Mouse (Mus musculus): ENCODE measurements at regions not wholly inside any gene's neighbourhood (a gene's known extent, or its start where the extent isn't known, plus 50 kb on each side); places are given as distances from the start of the nearest gene placed in this dataset.
"Not testable (repeated sequence)": the region's sequence is repeated elsewhere in the genome, so short reads cannot be mapped to it uniquely, and the experiment has no call there.

DNA sequence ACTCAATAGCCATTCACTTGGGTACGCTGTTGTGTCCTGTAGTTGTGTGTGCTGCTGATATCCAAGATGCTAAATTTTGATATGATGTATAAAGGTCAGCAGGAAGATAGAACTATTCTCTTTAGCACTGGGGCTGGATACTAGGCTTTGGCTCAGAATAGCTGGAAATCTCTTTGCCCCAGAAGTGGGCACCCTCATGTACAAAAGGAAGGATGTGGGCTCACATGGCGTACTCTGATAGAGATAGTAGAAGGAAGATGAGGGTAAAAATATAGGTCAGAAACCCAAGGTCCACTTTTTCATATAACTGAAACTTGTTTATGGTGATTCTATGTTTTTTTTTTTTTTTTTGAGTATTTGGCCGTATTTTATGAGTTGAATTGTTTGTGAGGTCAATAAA lies 1001.0 kb downstream of the Car8 start:
- intact Hi-C loops (cut with DNase I), result no loop called here

DNA sequence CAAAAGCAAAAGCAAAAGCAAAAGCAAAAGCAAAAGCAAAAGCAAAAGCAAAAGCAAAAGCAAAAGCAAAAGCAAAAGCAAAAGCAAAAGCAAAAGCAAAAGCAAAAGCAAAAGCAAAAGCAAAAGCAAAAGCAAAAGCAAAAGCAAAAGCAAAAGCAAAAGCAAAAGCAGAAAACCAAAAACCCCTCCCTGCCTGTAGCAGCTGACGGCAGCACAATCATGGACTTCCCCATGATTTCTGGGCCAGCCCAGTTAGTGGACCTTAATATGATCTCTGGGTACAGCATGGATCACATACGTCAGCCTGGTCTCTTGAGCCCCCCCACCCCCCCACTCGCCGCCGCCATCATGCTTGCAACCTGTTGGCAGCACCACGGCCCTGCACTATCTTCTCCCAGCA lies 1004.3 kb downstream of the Car8 start:
- intact Hi-C loops (cut with DNase I), result not testable (repeated sequence)

DNA sequence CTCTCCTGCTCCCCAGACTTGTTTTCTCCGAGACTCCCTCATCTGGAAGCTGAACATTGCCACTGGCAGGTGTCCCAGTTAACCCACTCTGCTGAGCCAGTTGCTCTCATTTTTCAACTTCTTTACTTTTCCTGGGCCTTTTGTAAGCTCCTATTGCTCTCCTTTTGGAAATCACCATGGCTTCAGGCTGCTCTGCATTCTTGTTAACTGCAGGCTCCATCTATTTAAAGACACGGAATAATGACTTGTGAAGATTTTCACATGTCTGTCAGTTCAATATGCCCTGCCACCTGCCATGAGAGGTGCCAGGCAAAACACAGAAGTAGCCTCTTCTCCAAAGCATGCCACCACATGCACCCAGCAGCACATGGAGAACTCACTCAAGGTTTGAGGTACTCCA lies 1009.9 kb downstream of the Car8 start:
- intact Hi-C loops (cut with DNase I), result no loop called here

DNA sequence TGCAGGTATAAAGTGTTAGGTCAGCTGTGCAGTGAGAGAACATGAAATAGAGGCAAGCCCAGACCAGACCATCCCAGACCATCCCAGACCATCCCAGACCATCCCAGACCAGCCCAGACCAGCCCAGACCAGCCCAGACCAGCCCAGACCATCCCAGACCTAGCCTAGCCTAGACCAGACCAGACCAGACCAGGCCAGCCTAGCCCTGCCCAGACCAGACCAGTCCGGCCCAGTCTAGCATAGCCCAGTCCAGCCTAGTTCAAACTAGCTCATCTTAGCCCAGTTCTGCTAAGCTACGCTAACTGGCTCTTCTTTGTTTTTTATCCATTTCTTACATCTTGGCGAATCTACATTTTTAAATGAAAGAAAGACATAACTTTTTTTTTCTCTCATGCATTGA lies 1015.9 kb downstream of the Car8 start:
- intact Hi-C loops (cut with DNase I), result no loop called here

DNA sequence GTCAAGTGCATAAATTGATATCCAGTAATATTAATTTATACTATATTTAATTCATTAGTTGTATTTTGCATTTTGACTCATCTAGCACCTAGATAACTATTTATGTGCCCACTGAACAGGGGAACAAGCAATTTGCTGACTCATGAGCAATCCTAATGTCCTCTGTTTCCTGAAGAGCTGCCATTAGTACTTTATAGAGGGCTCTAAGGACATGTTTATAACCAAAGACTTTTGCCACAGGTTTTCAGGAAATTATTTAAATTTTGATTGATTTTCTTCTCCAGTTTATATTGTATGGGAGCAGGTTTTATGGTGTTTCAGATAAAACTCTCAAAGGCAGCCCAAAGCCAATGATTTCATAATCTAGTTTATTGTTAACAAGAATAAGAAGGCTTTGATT lies 1018.4 kb downstream of the Car8 start:
- intact Hi-C loops (cut with DNase I), result no loop called here

DNA sequence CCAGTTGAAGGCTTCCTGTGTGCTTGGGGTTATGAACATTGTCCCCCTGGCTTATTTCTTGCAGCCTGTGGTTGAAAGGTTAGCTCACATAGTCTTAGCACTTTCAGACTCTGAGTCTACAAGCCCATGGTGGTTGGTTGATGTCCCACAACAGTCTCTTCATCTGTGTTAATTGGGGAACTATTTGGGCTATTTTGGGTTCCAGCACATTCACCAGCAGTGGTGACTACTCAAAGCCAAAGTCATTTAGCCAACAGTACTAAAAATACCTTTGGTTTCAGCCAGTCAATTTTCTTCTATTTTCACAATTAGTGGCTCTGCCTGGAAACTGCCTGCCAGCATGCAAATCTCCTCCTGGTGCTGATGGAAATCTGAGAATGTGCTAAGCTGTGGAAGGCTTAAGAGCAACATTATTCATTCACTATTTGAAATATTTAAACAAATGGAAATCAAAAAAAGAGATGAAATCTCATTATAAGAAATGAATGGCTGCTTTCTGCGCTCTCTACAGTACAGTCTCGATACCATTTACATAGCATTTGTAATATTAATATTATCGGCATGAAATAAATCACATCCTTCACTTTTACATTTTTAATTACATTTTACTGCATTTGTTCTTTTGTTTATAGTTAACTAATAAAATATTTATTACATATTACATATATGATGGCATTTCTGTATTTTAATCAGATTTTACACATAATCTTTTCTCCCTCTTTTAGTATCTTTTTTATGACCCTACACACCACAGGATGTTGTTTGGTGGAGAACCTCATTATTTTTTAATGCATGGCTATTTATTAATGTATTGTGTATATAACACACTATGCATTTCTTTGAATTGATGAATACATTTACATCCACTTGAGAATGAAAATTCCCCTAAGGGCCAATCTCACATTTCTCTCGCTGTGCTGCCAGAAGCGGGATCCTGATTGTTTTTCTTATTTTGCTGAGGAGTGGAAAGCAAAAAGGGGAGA lies 1023.5 kb downstream of the Car8 start:
- intact Hi-C loops (cut with DNase I), result no loop called here

DNA sequence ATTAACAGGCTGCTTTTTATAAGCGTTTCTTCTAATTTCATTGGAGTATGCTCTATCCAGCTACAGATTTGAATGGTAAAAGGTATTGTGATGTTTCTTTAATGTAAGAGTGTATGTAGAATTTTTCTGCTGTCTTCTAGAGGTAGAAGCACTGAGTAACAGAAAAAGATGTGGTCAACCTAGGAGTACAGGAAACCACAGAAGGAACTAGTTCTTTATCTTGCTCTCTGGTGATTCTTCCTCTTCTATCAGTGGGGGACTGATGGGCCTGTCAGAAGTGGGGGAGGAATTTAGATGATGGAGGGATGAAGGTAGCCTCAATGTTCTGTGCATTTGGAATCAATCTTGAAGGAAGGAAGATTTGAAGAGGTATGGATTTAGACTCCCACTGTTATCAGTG lies 1031.9 kb downstream of the Car8 start:
- intact Hi-C loops (cut with DNase I), result no loop called here

DNA sequence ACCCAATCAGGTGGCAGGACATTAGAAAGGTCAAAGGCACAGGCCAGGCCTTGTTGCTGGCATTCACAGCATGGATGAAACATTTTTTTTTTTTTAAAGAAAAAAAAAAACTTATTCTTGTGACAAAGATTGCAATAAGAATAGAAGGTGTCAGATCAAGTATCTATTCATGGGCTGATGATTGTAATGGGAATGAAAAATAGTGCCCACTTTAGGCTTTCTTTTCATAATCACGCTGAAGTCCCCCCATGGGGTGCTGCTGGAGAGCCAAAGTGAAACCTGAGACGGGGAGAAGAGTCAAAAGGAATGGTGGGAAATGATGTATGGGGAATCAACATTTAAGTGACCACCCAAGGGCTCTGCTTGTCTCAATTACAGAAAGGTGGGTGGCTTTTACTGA lies 1037.0 kb downstream of the Car8 start:
- intact Hi-C loops (cut with DNase I), result no loop called here

DNA sequence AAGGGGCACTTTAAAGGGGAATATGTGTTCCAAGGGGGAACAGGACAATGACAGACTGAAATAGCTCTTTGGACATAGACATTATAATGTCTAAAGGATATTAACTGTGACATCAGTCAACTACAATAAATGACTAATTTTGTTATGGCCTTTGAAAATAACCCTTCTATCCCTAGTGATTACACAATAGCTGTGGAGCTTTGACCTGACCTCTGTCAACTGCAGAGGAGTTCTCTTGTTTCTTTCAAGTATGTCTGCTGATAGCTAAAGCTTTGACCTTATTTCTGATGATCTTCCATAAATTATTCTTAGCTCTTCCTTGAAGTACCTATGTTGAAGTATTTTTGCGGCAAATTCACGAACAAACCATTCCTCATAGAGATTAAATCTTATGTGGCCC lies 1038.9 kb downstream of the Car8 start:
- intact Hi-C loops (cut with DNase I), result no loop called here

DNA sequence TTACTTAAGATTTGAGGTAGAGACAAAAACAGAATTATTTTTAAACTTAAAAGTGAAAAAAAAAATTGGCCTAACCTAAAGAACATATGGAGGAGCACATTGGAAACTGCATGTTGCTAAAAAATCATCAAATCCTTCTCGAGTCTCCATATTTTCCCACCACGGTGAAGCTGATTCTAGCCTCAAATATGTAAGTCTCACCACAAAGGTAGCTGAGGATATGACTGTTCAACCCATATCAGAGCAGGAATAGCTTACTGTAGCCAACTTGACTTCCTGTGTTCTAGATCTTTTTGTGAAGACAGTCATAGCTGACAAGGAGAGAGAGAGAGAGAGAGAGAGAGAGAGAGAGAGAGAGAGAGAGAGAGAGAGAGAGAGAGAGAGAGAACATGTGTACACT lies 1039.8 kb downstream of the Car8 start:
- intact Hi-C loops (cut with DNase I), result no loop called here

DNA sequence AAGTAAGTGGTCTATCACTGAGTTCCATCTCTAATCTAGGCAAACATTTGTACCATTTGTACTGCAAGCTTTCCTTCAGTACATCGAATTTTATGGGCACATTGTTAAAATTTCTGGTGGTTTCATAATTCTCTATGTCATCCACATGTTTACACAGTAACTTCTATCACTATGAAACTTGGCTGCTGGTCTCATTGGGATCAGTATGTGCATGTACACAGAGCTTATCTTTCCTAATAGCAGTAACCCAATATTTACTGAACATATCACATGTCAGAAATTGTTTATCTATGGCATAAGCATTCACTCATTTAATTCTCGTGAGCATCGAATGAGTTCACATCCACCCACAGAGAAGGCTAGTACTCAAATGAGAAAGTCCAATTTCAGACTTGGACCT lies 1042.3 kb downstream of the Car8 start:
- intact Hi-C loops (cut with DNase I), result no loop called here

DNA sequence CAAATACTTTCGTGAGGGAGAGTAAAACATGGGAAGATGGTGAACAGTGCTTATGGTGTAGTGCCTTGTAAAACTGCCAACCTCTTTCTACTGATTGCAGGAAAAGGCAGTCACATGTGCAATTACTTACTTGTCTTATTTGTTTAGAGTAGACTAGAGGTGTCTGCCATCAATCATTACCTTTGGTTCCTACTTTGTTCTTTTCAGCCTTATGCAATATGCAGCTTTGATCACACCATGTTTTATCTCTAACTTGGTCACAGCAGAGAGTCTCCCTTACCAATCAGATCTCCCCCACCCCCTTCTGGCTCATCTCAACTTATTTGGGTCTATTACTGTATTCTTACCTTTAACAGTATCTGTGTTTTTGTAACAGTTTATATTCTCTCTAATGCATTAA lies 1043.2 kb downstream of the Car8 start:
- intact Hi-C loops (cut with DNase I), result no loop called here

DNA sequence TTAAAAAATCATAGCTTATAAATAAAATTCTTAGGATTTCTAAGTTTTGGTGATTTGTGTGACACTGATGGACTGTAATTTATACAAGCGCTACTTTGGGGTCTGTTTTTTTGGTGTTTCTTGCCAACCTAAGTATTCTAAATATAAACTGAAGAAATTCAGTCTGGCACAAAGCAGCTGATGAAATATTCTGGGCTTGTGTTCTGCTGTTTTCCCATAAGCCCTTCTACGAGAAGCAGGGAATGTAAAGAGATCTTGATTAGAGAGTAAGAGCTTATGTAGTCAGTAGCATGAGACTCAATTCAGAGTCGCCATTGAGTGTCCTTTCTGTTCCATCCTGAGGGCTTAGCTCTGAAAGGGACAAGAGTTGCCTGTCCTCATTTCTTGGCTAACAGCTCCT lies 1046.9 kb downstream of the Car8 start:
- intact Hi-C loops (cut with DNase I), result no loop called here

DNA sequence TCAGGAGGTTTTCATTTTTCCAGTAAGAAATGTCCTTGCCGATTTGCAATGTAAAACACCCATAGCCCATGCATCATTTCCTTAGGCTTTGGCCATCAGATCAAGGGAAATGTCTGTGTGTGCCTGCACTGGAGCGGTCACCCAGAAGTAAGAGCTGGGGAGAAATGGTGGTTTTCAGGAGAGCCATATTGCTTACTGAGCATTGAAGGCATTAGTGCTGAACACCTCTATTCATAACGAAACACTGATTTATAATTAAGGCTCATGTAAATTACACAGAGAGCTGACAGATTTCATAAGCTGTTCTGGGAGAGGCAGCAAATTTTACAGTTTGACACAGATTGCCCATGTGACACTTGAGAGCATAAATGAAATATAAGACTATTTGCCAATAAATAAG lies 1047.6 kb downstream of the Car8 start:
- intact Hi-C loops (cut with DNase I), result no loop called here

DNA sequence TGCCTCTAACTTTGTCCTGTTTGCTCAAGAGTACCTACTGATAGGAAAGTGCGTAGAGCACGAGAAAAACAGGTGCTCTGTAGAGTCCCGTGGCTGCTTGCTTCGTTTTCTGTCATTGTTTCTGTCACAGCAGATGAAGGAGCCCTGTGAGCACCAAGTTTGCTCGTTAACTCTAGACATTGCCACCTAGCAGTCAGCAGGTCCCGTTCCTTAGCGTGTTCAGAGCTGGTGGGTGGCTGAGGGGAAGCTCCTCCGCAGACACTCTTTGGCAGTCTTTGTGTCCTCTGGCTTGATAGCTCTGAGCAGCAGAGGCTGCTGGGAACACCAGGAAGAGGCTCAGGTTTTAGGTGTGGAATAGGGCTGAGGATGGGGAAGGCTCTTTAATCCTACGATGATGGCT lies 1063.8 kb downstream of the Car8 start:
- intact Hi-C loops (cut with DNase I), result no loop called here

DNA sequence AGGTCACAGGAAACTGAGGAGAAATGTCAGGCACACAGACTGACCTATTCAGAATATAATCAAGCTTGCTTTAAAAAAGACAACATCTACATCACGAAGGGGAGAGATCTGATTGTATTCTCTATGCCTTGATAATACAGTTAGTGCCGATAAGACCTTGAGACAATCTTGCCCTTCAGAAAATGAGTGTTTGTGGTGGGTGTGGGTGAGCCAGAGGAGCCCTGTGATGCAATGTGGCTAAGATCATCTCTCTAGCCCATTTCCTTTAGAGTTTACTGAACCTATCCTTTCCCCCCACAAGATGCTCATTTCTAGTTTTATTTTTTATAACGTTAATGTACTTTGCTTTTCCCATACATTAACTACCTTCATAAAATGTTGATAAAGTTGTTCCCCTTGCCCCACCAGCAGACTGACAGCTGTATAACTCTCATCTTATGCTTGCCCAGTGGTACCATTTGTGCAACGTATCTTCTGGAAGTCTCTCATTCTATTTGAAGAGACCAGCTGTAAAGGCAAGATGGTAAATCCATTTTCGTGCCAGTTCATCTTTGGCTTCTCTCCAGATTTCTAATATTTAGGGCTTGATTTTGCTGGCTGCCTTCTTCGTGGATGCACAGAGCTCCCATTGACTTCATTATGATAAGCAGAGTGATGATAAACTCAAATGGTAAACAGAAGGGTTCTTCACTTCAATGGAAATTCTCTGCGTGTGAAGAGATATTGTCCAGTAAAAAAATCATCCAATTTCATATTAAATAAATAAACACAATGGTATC lies 1066.1 kb downstream of the Car8 start:
- intact Hi-C loops (cut with DNase I), result no loop called here

DNA sequence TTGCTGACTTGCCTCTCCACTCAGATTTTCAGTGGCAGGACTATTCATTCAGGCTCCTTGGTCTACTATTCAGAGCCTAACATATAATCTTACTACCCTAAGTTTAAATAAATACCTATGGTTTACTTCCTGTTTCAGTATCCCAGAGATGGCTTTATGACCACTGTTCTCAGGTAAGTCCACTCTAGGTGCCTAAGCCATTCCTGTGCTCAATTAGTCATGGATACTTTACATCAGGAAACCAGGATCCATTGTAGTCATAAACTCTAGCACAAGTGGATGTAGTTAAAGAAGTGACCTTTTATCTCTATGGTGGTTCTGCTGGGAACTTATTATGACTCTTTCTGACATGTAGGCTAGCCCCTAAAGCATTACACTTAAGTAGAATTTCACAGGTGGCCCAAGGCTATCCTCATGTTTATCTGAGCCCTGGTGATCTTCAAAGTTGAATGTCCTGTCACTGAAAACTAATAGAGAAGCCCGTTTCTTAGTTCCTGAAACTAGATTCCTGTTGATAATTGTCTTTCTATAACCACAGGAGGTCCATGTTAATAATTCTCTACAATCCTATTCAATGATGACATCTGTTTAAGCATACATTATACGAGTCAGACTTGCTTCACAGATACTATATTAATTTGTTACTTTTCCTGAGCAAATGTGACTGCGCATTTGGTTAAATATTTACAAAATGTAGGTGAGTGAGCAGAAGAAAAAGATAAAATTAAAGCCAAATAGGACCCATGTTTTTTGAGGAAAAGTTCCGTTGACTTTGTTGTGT lies 1067.0 kb downstream of the Car8 start:
- intact Hi-C loops (cut with DNase I), result no loop called here

DNA sequence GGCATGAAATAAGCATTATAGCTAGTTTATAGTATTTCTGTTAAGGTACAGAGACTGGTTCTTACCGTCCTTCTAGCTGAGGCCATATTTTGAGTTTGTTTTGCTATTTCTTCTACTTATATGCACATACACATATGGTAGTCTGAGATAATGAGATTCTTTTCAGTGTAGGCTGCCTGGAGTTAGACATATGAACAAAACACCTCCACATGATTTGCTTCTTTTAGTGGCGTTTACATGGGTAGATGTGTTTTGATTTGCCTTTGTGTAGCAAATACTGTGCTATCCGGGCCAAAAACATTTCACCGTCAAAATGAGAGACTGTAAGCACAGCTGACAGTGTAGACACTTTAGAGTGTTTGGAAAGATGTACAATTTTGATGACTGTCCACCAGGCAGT lies 1077.4 kb downstream of the Car8 start:
- intact Hi-C loops (cut with DNase I), result no loop called here

DNA sequence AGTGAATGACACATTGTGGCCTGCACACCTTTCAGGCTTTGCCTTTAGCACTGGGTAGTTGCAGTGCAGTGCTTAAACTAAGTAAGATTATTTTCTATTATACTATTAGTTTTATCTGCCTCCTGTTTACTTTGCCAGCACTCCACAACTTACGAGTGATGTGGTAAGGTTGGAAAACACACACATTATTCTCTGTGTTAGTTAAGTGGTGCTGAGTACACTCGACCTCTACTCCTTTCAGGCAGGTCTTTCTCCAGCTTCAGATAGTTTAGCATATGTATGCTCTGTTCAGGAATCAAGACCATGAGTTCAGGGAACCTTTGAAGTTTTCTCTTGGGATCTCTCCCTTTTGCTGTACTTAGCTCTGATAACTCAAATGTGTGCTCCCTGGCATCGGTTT lies 1081.0 kb downstream of the Car8 start:
- intact Hi-C loops (cut with DNase I), result no loop called here

DNA sequence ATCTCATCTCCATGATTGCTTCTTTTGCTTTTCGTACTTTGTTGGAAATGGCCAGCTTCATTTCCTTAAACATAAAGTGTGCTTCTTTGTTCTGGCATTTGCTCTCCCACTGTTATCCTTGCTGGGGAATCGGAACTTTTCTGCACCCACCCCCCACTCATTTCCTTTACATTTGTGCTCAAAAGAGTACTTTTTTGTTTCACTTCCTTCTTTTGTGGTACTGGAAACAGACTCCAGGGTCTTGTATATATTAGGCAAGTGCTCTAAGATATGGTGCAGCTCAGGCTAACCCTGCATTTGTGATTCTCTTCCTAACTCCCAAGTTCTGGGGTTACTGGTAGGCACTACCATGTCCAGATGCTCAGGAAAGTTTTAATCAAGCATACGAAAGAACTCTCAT lies 1084.6 kb downstream of the Car8 start:
- intact Hi-C loops (cut with DNase I), result no loop called here

DNA sequence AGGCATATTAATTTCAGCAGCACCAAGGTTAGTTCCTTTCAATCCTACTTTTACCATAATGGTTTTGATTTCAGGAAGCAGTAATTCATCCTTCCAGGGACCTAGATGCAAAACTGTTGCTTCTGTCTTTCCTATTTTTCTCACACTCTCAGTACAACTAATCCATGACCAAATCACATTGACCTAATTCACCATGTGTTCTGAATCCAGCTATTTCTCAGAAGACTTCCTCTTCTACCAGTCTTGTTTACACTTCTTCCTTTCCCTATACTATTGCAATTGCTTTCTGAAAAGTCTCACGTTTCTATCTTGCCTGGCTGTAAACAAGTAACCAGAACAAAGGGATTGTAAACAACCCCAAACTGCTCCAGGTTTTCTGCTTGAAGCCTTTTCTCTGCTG lies 1085.0 kb downstream of the Car8 start:
- intact Hi-C loops (cut with DNase I), result no loop called here

DNA sequence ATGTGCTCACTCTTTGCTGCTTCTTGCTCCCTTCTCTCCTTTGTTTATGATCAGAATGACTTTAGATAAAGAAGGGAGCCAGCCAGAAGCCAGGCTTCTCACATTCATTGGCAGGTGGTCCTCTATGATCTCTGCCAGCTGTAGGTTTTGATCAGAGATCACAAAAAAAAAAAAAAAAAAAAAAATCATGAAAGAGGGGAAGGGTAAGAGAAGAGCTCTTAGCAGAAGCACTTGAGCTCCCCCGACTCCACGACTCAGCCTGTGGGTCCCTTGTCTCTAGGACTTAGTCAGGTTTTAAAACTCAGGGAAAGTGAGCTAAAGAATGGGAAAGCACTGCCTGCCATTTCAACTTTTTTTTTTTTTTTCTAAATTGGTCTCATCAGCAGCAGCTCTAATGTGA lies 1093.1 kb downstream of the Car8 start:
- intact Hi-C loops (cut with DNase I), result no loop called here
